8 mouse cellular contexts compared by ENCODE assay signal in the genomic region with DNA sequence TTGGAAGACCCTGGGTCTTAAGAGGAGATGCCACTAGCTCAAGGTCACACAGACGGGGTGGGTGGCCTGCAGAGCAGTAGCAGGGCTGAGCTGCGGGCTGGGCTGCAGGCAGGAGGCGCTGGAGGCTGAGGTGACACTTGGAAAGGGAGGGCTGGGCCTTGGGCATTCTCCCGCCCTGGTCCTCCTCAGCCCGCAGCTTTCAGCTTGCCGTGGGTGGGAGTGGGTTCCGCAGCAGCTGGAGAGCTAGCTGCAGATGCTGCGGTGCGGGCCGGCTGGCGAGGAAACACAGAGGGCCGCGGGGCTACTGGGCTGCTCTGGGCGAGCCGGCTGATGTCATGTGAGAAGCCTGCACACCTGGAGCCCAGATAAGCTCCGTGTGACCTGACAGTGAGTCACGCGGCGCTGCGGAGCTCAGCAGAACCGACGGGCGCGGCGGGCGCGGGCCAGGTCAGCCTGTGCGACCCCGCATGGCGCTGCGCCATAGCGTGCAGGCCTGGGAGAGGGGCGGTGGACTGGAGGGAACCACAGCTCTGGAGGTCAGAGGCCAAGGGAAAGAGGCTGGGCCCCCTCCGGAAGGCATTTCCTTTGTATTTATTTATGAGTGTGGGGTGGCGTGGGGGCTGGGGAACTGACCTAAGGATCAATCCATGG. TPM values are rescaled to one million over a fixed set of nuclear protein-coding genes. Genes with fewer than 3 reads are reported as not detected.
DNase-seq lines count a peak whose midpoint lies in the region; ATAC-seq lines count a peak whose summit lies in the region.

No protein-coding gene starts in this region.

- H3K9me3 ChIP-seq in heart, embryonic 10.5 days, result no peaks in the 10 kb centered on the region
- no peaks in the 10 kb centered on the region for H3K9me3 ChIP-seq in liver, embryonic 16.5 days (replicated peaks; ENCODE audit: control insufficient read depth, low read length)
- H3K9me3 ChIP-seq in neural tube, embryonic 12.5 days, result no peaks in the 10 kb centered on the region

- no peaks in the 10 kb centered on the region; the same call in 1 of the 2 replicates for H3K27me3 ChIP-seq in heart, embryonic 10.5 days (ENCODE audit: insufficient read depth, poor library complexity, severe bottlenecking)
- H3K27me3 ChIP-seq in liver, embryonic 16.5 days (ENCODE audit: control insufficient read depth, insufficient read depth, low read depth, low read length), result no peaks in the 10 kb centered on the region
- H3K27me3 ChIP-seq in neural tube, embryonic 12.5 days (replicated peaks), result no peaks in the 10 kb centered on the region

- peak overlapping the region; percentile 79 for H3K9ac ChIP-seq in liver, embryonic 16.5 days (ENCODE audit: low read depth, low read length)
- peak overlapping the region; percentile 64 for H3K9ac ChIP-seq in neural tube, embryonic 12.5 days

- DNase-seq in heart, adult 18-20 months, result peak; percentile 69 to 72
- DNase-seq in heart, postnatal 25 days (ENCODE audit: low spot score), result no peak
- peak; percentile 79 for DNase-seq in embryo, embryonic 10 days (ENCODE audit: low spot score)
- DNase-seq in heart, embryonic 10.5 days (ENCODE audit: low spot score), result peak; percentile 85
- DNase-seq in kidney, adult 9 months, result peak; percentile 75
- peak; percentile 69 for DNase-seq in thymus, postnatal 14 days

- ATAC-seq in liver, embryonic 16.5 days (ENCODE audit: low read depth), result peak; percentile 55
- no peak for ATAC-seq in neural tube, embryonic 12.5 days (ENCODE audit: low FRiP score, low read depth)

- intact Hi-C loops in heart, postnatal 25 days (cut with DNase I), result no loop called here

- H3K27ac ChIP-seq in heart, embryonic 10.5 days, result peak overlapping the region; percentile 86
- H3K27ac ChIP-seq in liver, embryonic 16.5 days (ENCODE audit: low read length), result peak overlapping the region; percentile 89
- H3K27ac ChIP-seq in neural tube, embryonic 12.5 days, result 0 out of 2 replicates have a peak overlapping the region, but pooled peaks have one; percentile 20

- peak overlapping the region; percentile 57 for H3K4me3 ChIP-seq in heart, embryonic 10.5 days
- peak overlapping the region; percentile 67 for H3K4me3 ChIP-seq in liver, embryonic 16.5 days (ENCODE audit: low read depth, low read length)
- peak overlapping the region; percentile 33 for H3K4me3 ChIP-seq in neural tube, embryonic 12.5 days

- under 1% methylated on average over 35 of the region's 35 CpGs for WGBS in heart, embryonic 10.5 days
- WGBS in liver, embryonic 16.5 days (ENCODE audit: insufficient replicate concordance), result under 1% methylated on average over 35 of the region's 35 CpGs
- under 1% methylated on average over 35 of the region's 35 CpGs for WGBS in neural tube, embryonic 12.5 days

- no peaks in the 10 kb centered on the region for H3K36me3 ChIP-seq in heart, embryonic 10.5 days
- no peaks in the 10 kb centered on the region for H3K36me3 ChIP-seq in liver, embryonic 16.5 days (ENCODE audit: control insufficient read depth, insufficient read depth)
- H3K36me3 ChIP-seq in neural tube, embryonic 12.5 days, result no peaks in the 10 kb centered on the region

- H3K4me2 ChIP-seq in liver, embryonic 16.5 days (ENCODE audit: low read depth, low read length), result peak overlapping the region; percentile 96
- peak overlapping the region; percentile 92 for H3K4me2 ChIP-seq in neural tube, embryonic 12.5 days (replicated peaks)

- peaks cover 59% of the 10 kb centered on the region for H3K4me1 ChIP-seq in heart, embryonic 10.5 days
- H3K4me1 ChIP-seq in liver, embryonic 16.5 days (ENCODE audit: control insufficient read depth, low read depth, low read length), result peaks cover 67% of the 10 kb centered on the region
- peaks cover 36% of the 10 kb centered on the region for H3K4me1 ChIP-seq in neural tube, embryonic 12.5 days

RNA-seq across cellular contexts. Expression of a gene that starts 3.4 kb away (rescaled TPM):
- 100 to 1,000 TPM; 228 to 270 TPM for total RNA-seq in heart, adult 18-20 months (2021)
- total RNA-seq in heart, postnatal 25 days (2021), result 100 to 1,000 TPM; 273 to 280 TPM
- polyA plus RNA-seq in heart, embryonic 10.5 days (2016; fragmentation: Nextera tagmentation; extraction: Ambion mirVana), result 95.5 and 153 TPM in 2 replicates
- 15.4 and 16.0 TPM in 2 replicates for polyA plus RNA-seq in liver, embryonic 16.5 days (2015; fragmentation: Nextera tagmentation; extraction: Ambion mirVana)
- polyA plus RNA-seq in neural tube, embryonic 12.5 days (2016; fragmentation: Nextera tagmentation; extraction: Ambion mirVana), result 49.5 and 49.9 TPM in 2 replicates

RNA-seq across cellular contexts. Expression of a gene that starts 21.1 kb away (rescaled TPM):
- not detected for total RNA-seq in heart, adult 18-20 months (2021)
- total RNA-seq in heart, postnatal 25 days (2021), result not detected
- polyA plus RNA-seq in heart, embryonic 10.5 days (2016; fragmentation: Nextera tagmentation; extraction: Ambion mirVana), result 1.1 and 1.6 TPM in 2 replicates
- 0.51 and 0.81 TPM in 2 replicates for polyA plus RNA-seq in liver, embryonic 16.5 days (2015; fragmentation: Nextera tagmentation; extraction: Ambion mirVana)
- polyA plus RNA-seq in neural tube, embryonic 12.5 days (2016; fragmentation: Nextera tagmentation; extraction: Ambion mirVana), result 2.4 and 2.7 TPM in 2 replicates

RNA-seq across cellular contexts. Expression of a gene that starts 41.4 kb away (rescaled TPM):
- total RNA-seq in heart, adult 18-20 months (2021), result not detected
- not detected for total RNA-seq in heart, postnatal 25 days (2021)
- polyA plus RNA-seq in heart, embryonic 10.5 days (2016; fragmentation: Nextera tagmentation; extraction: Ambion mirVana), result 0.18 TPM in 1 of 2 replicates, not detected in the other
- polyA plus RNA-seq in liver, embryonic 16.5 days (2015; fragmentation: Nextera tagmentation; extraction: Ambion mirVana), result not detected in 2 replicates
- 8.2 and 14.1 TPM in 2 replicates for polyA plus RNA-seq in neural tube, embryonic 12.5 days (2016; fragmentation: Nextera tagmentation; extraction: Ambion mirVana)

Comparison
In these comparisons a context has a peak if more than half of its experiments do, and no peak if none do; other contexts are left out.
1. H3K27ac ChIP-seq: peak in every context shown above with its lines; median percentile 89 in liver, embryonic 16.5 days; 86 in heart, embryonic 10.5 days; 20 in neural tube, embryonic 12.5 days.